Mouse (Mus musculus) layer of hippocampus, adult 2 months (tissue): ENCODE data around the gene Rfxank. TPM values are rescaled to one million over a fixed set of nuclear protein-coding genes. Genes with fewer than 3 reads are reported as not detected.
A peak's percentile ranks its signal among the peaks of the same experiment; 100 is the strongest.

ENCODE experiments used
- DNase-seq, 2 experiments: peaks; one replicate each; pipeline ENCODE4 v3.0.0; 2022; ENCODE audit warnings: low spot score in 2 of 2
- H3K27ac ChIP-seq: fragments of 200-600 bp; 2 replicates; pipeline ENCODE4 v1.8.1; 2022
- H3K4me3 ChIP-seq: fragments of 200-600 bp; 2 replicates; pipeline ENCODE4 v1.8.1; 2022; ENCODE audit warnings: mild to moderate bottlenecking
- CTCF ChIP-seq: fragments of 200-600 bp; conservative IDR thresholded peaks from 2 replicates; pipeline ENCODE4 v1.8.1; 2022; ENCODE audit warnings: antibody characterized with exemption, mild to moderate bottlenecking, moderate library complexity
- total RNA-seq, 2 experiments: library from RNA; stranded (reverse); gene quantifications; 2 replicates each; pipeline ENCODE4 v1.2.3; 2021

Gene Rfxank
- total RNA-seq, 2 experiments from 2014 or later, result 14.2 to 15.7 TPM

- no peak for TF ChIP-seq CTCF
- no peak for DNase-seq
- Histone ChIP-seq H3K27ac (0 out of 2 replicates have a peak overlapping the region, but pooled peaks have one; percentile 3), H3K4me3 (no peak overlapping the region)
Measured at GRCm38 (mm10) chr8:70114488-70114887, 24.5 kb downstream of the Rfxank start.

- DNase-seq, result no peak
- Histone ChIP-seq H3K4me3 (no peak overlapping the region), H3K27ac (peak overlapping the region; percentile 43; the same call in 1 of the 2 replicates)
- no peak for TF ChIP-seq CTCF
Measured at GRCm38 (mm10) chr8:70112401-70113016, 26.4 kb downstream of the Rfxank start.

GRCm38 (mm10) chr8:70111192-70111795 lies 27.7 kb downstream of the Rfxank start:
- H3K4me3 ChIP-seq, result no peak overlapping the region

GRCm38 (mm10) chr8:70110451-70110850 lies 28.5 kb downstream of the Rfxank start:
- H3K4me3 ChIP-seq, result no peak overlapping the region
- DNase-seq, result no peak
- TF ChIP-seq CTCF, result no peak
- H3K27ac ChIP-seq, result no peak overlapping the region

More at GRCm38 (mm10) chr8:70111192-70111795, 27.7 kb downstream of the Rfxank start:
- no peak for DNase-seq
- peak overlapping the region; percentile 43; the same call in 1 of the 2 replicates for H3K27ac ChIP-seq
- no peak for TF ChIP-seq CTCF

- DNase-seq, result no peak
- Histone ChIP-seq H3K27ac (peak overlapping the region; percentile 46), H3K4me3 (no peak overlapping the region)
- TF ChIP-seq CTCF, result no peak
Measured at GRCm38 (mm10) chr8:70104922-70105321, 34.0 kb downstream of the Rfxank start.

- peak; percentile 78 for TF ChIP-seq CTCF
- DNase-seq, result peak in 1 of 2 experiments; percentile 49
- H3K27ac ChIP-seq, result peak overlapping the region; percentile 46; the same call in 1 of the 2 replicates
- no peak overlapping the region for H3K4me3 ChIP-seq
Measured at GRCm38 (mm10) chr8:70104506-70104905, 34.4 kb downstream of the Rfxank start.

GRCm38 (mm10) chr8:70100241-70100640 lies 38.7 kb downstream of the Rfxank start:
- DNase-seq, result no peak
- Histone ChIP-seq H3K27ac (peak overlapping the region; percentile 85), H3K4me3 (no peak overlapping the region)

GRCm38 (mm10) chr8:70099276-70099675 lies 39.7 kb downstream of the Rfxank start:
- no peak for TF ChIP-seq CTCF
- no peak for DNase-seq
- no peak overlapping the region for H3K4me3 ChIP-seq
- peak overlapping the region; percentile 85 for H3K27ac ChIP-seq

More at GRCm38 (mm10) chr8:70100241-70100640, 38.7 kb downstream of the Rfxank start:
- TF ChIP-seq CTCF, result no peak

- Histone ChIP-seq H3K27ac (peak overlapping the region; percentile 29; the same call in 1 of the 2 replicates), H3K4me3 (no peak overlapping the region)
- no peak for TF ChIP-seq CTCF
- peak in 1 of 2 experiments; percentile 32 for DNase-seq
Measured at GRCm38 (mm10) chr8:70092786-70093185, 46.2 kb downstream of the Rfxank start.

- Histone ChIP-seq H3K27ac (no peak overlapping the region), H3K4me3 (no peak overlapping the region)
Measured at GRCm38 (mm10) chr8:70089296-70089960, 49.5 kb downstream of the Rfxank start.

GRCm38 (mm10) chr8:70087836-70088650 lies 50.9 kb downstream of the Rfxank start:
- H3K27ac ChIP-seq, result peak overlapping the region; percentile 57
- peak overlapping the region; percentile 60 for H3K4me3 ChIP-seq

More at GRCm38 (mm10) chr8:70089296-70089960, 49.5 kb downstream of the Rfxank start:
- DNase-seq, result no peak
- no peak for TF ChIP-seq CTCF

GRCm38 (mm10) chr8:70087237-70087636 lies 51.7 kb downstream of the Rfxank start:
- no peak for TF ChIP-seq CTCF
- no peak for DNase-seq
- Histone ChIP-seq H3K27ac (no peak overlapping the region), H3K4me3 (no peak overlapping the region)

More at GRCm38 (mm10) chr8:70087836-70088650, 50.9 kb downstream of the Rfxank start:
- peak; percentile 54 to 73 for DNase-seq
- peak; percentile 90 for TF ChIP-seq CTCF
